8 mouse cellular contexts compared by ENCODE assay signal in genomic region chr1:86302532-86302931, GRCm38 (mm10). TPM values are rescaled to one million over a fixed set of nuclear protein-coding genes. Genes with fewer than 3 reads are reported as not detected.
DNase-seq lines count a peak whose midpoint lies in the region; ATAC-seq lines count a peak whose summit lies in the region.

Gene B3gnt7, plus strand, starts transcription at chr1:86302832.

- no peak for ATAC-seq in kidney, embryonic 15.5 days (replicated peaks; ENCODE audit: low FRiP score)
- ATAC-seq in hindbrain, embryonic 14.5 days (ENCODE audit: low FRiP score) = no peak
- ATAC-seq in midbrain, embryonic 13.5 days = no peak

- H3K4me1 ChIP-seq in kidney, embryonic 15.5 days = peaks cover 26% of the 10 kb centered on the region
- peaks cover 45% of the 10 kb centered on the region for H3K4me1 ChIP-seq in embryonic facial prominence, embryonic 10.5 days
- peaks cover 3% of the 10 kb centered on the region; the same call in 1 of the 2 replicates for H3K4me1 ChIP-seq in hindbrain, embryonic 14.5 days (replicated peaks; ENCODE audit: control insufficient read depth, insufficient read depth, low read length)
- H3K4me1 ChIP-seq in midbrain, embryonic 13.5 days (replicated peaks) = peaks cover 17% of the 10 kb centered on the region

- H3K4me2 ChIP-seq in kidney, embryonic 15.5 days = peak within 1 kb of the TSS; percentile 99
- peak within 1 kb of the TSS; percentile 98 for H3K4me2 ChIP-seq in hindbrain, embryonic 14.5 days (replicated peaks)
- H3K4me2 ChIP-seq in midbrain, embryonic 13.5 days (replicated peaks) = peak within 1 kb of the TSS; percentile 99

- H3K36me3 ChIP-seq in kidney, embryonic 15.5 days = 0 out of 2 replicates have a peak, but pooled peaks cover 9% of the 10 kb centered on the region
- H3K36me3 ChIP-seq in embryonic facial prominence, embryonic 10.5 days (replicated peaks) = peaks cover 16% of the 10 kb centered on the region
- H3K36me3 ChIP-seq in hindbrain, embryonic 14.5 days (replicated peaks; ENCODE audit: control insufficient read depth, insufficient read depth) = no peaks in the 10 kb centered on the region
- H3K36me3 ChIP-seq in midbrain, embryonic 13.5 days = no peaks in the 10 kb centered on the region

- 0 out of 2 replicates have a peak within 1 kb of the TSS, but pooled peaks have one; percentile 37 for H3K27ac ChIP-seq in kidney, embryonic 15.5 days
- H3K27ac ChIP-seq in embryonic facial prominence, embryonic 10.5 days (replicated peaks) = peak within 1 kb of the TSS; percentile 80
- H3K27ac ChIP-seq in hindbrain, embryonic 14.5 days = no peak within 1 kb of the TSS
- no peak within 1 kb of the TSS for H3K27ac ChIP-seq in midbrain, embryonic 13.5 days

- H3K9me3 ChIP-seq in kidney, embryonic 15.5 days (replicated peaks) = no peaks in the 10 kb centered on the region
- no peaks in the 10 kb centered on the region; the same call in 1 of the 2 replicates for H3K9me3 ChIP-seq in embryonic facial prominence, embryonic 10.5 days
- no peaks in the 10 kb centered on the region for H3K9me3 ChIP-seq in hindbrain, embryonic 14.5 days (ENCODE audit: control insufficient read depth, low read length)
- no peaks in the 10 kb centered on the region for H3K9me3 ChIP-seq in midbrain, embryonic 13.5 days

- H3K4me3 ChIP-seq in kidney, embryonic 15.5 days (replicated peaks) = peak within 1 kb of the TSS; percentile 69
- peak within 1 kb of the TSS; percentile 81 for H3K4me3 ChIP-seq in embryonic facial prominence, embryonic 10.5 days
- peak within 1 kb of the TSS; percentile 73 for H3K4me3 ChIP-seq in hindbrain, embryonic 14.5 days (replicated peaks; ENCODE audit: low read length)
- H3K4me3 ChIP-seq in midbrain, embryonic 13.5 days (replicated peaks) = peak within 1 kb of the TSS; percentile 56

- peak within 1 kb of the TSS; percentile 66 for H3K9ac ChIP-seq in kidney, embryonic 15.5 days
- H3K9ac ChIP-seq in hindbrain, embryonic 14.5 days = peak within 1 kb of the TSS; percentile 77
- peak within 1 kb of the TSS; percentile 66 for H3K9ac ChIP-seq in midbrain, embryonic 13.5 days (replicated peaks)

- H3K27me3 ChIP-seq in kidney, embryonic 15.5 days = peaks cover 38% of the 10 kb centered on the region
- H3K27me3 ChIP-seq in embryonic facial prominence, embryonic 10.5 days (replicated peaks; ENCODE audit: low read depth, poor library complexity, severe bottlenecking) = peaks cover 78% of the 10 kb centered on the region
- peaks cover 38% of the 10 kb centered on the region for H3K27me3 ChIP-seq in hindbrain, embryonic 14.5 days (ENCODE audit: control insufficient read depth, insufficient read depth, low read length)
- H3K27me3 ChIP-seq in midbrain, embryonic 13.5 days = peaks cover 58% of the 10 kb centered on the region

- no peak for DNase-seq in kidney, postnatal 36 days
- DNase-seq in embryonic facial prominence, embryonic 10.5 days (ENCODE audit: low spot score) = no peak
- no peak for DNase-seq in hindbrain, embryonic 14.5 days (ENCODE audit: low spot score)
- no peak for DNase-seq in gastrocnemius, adult 18-20 months (ENCODE audit: low spot score)
- DNase-seq in spleen, postnatal 14 days (ENCODE audit: low spot score in 2 of 2) = no peak
- no peak for DNase-seq in c-Kit-positive CD71-positive TER-119-positive erythroid progenitor cells, embryonic 14.5 days (ENCODE audit: low spot score)

- WGBS in kidney, embryonic 15.5 days = 34% methylated on average over 6 of the region's 6 CpGs
- 26% methylated on average over 6 of the region's 6 CpGs for WGBS in embryonic facial prominence, embryonic 10.5 days
- 26% methylated on average over 6 of the region's 6 CpGs for whole genome bisulfite sequencing in hindbrain, embryonic 14.5 days
- WGBS in midbrain, embryonic 13.5 days = 21% methylated on average over 6 of the region's 6 CpGs

RNA-seq across cellular contexts. Expression of gene B3gnt7, which starts in this region (rescaled TPM):
- 7.5 and 7.8 TPM in 2 replicates for polyA plus RNA-seq in kidney, embryonic 15.5 days (2015; fragmentation: Nextera tagmentation; extraction: Ambion mirVana)
- 4.9 and 6.2 TPM in 2 replicates for polyA plus RNA-seq in embryonic facial prominence, embryonic 10.5 days (2016; fragmentation: Nextera tagmentation; extraction: Ambion mirVana)
- polyA plus RNA-seq in hindbrain, embryonic 14.5 days (2014; fragmentation: Nextera tagmentation; extraction: Ambion mirVana) = 7.5 and 8.3 TPM in 2 replicates
- polyA plus RNA-seq in midbrain, embryonic 13.5 days (2015; fragmentation: Nextera tagmentation; extraction: Ambion mirVana) = 2.6 and 2.7 TPM in 2 replicates
- total RNA-seq in gastrocnemius, adult 18-20 months (2021) = not detected

Comparison
In these comparisons a context has a peak if more than half of its experiments do, and no peak if none do; other contexts are left out.
1. H3K27ac ChIP-seq: peak in kidney, embryonic 15.5 days (single experiment) and embryonic facial prominence, embryonic 10.5 days (single experiment); none in hindbrain, embryonic 14.5 days (single experiment) and midbrain, embryonic 13.5 days (single experiment).
2. Peak in every context shown above with its lines, with median percentiles within 50 percentile points of each other: H3K4me2 ChIP-seq, H3K4me3 ChIP-seq and H3K9ac ChIP-seq.